Mouse (Mus musculus) erythroblast, embryonic 14.5 days (primary cell): ENCODE measurements around the gene Foxn1.

ENCODE experiments used
- GATA1 ChIP-seq: IDR thresholded peaks from 2 replicates; pipeline ENCODE4 v1.6.1; 2012; ENCODE audit warnings: low read length, inconsistent platforms, mixed read lengths
- TAL1 ChIP-seq: IDR thresholded peaks from 3 replicates; pipeline ENCODE4 v1.6.1; 2012; ENCODE audit warnings: low read length, inconsistent platforms, mixed read lengths

DNA sequence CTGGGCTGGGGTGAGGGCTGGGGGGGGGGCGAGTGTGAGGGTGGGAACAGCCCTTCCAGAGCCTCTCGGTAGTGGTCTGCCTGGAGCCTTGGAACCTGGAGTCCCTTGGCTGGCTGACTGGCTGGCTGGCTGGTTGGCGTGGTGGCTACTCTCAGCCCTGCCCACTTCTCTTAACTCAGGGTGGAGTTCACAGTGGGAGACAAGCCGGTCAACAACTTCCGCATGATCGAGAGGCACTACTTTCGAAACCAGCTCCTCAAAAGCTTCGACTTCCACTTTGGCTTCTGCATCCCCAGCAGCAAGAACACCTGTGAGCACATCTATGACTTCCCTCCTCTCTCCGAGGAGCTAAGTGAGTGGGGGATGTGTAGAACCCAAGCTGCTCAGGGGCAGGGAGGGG lies 38.5 kb downstream of the Foxn1 start:
- TF ChIP-seq TAL1 (no peak), GATA1 (no peak)
